Mouse (Mus musculus): ENCODE measurements at regions not wholly inside any gene's neighbourhood (a gene's known extent, or its start where the extent isn't known, plus 50 kb on each side); places are given as distances from the start of the nearest gene placed in this dataset.

- in situ Hi-C loops (cut with MboI; ENCODE audit: low sequenced_read_pairs in 2 of 2, unreplicated experiment in 2 of 2) = no loop called here
These were observed 64.4 kb upstream of the Atp2b1 start for GRCm38 (mm10) chr10:98849851-98850250.

GRCm38 (mm10) chr10:98857395-98857794 lies 56.8 kb upstream of the Atp2b1 start:
- Histone ChIP-seq H3K36me3 (ENCODE audit: control insufficient read depth, insufficient read depth, low read length, poor library complexity, severe bottlenecking) (no peaks in the 10 kb centered on the region), H3K4me3 (ENCODE audit: insufficient read depth in 1 of 2, low read depth in 1 of 2, low read length in 2 of 2, poor library complexity in 1 of 2, severe bottlenecking in 1 of 2) (no peak overlapping the region), H3K4me1 (ENCODE audit: control insufficient read depth in 2 of 2, insufficient read depth in 2 of 2, low read length in 2 of 2, poor library complexity in 1 of 2) (no peaks in the 10 kb centered on the region), H3K27ac (ENCODE audit: insufficient read depth, low read depth, low read length, poor library complexity, severe bottlenecking) (no peak overlapping the region), H3K9ac (ENCODE audit: insufficient read depth, low read depth, low read length, poor library complexity, severe bottlenecking) (no peak overlapping the region), H3K9me3 (ENCODE audit: control insufficient read depth, insufficient read depth, low read depth, low read length) (no peaks in the 10 kb centered on the region)
- TF ChIP-seq ZC3H11A (IDR thresholded peaks at IDR 0.05; ENCODE audit: borderline replicate concordance, low read depth, low read length) = no peak
- TF ChIP-seq HCFC1 (IDR thresholded peaks at IDR 0.05; ENCODE audit: borderline replicate concordance, insufficient read depth, low read length) = no peak
- TF ChIP-seq MAFK (IDR thresholded peaks at IDR 0.05; ENCODE audit: insufficient read depth, low read depth, low read length) = no peak
- TF ChIP-seq CHD2 (IDR thresholded peaks at IDR 0.05; ENCODE audit: low read depth, low read length) = no peak
- no peak for TF ChIP-seq ZNF384 (IDR thresholded peaks at IDR 0.05; ENCODE audit: low read depth, low read length)
- no peak for DNase-seq (ENCODE audit: low read depth, low spot score)
- in situ Hi-C loops (cut with MboI; ENCODE audit: low sequenced_read_pairs in 2 of 2, unreplicated experiment in 2 of 2) = no loop called here

More at GRCm38 (mm10) chr10:98849851-98850250, 64.4 kb upstream of the Atp2b1 start:
- no peak for TF ChIP-seq CHD2 (IDR thresholded peaks at IDR 0.05; ENCODE audit: low read depth, low read length)
- TF ChIP-seq MAFK (IDR thresholded peaks at IDR 0.05; ENCODE audit: insufficient read depth, low read depth, low read length) = no peak
- TF ChIP-seq HCFC1 (IDR thresholded peaks at IDR 0.05; ENCODE audit: borderline replicate concordance, insufficient read depth, low read length) = no peak
- TF ChIP-seq ZNF384 (IDR thresholded peaks at IDR 0.05; ENCODE audit: low read depth, low read length) = no peak
- TF ChIP-seq ZC3H11A (IDR thresholded peaks at IDR 0.05; ENCODE audit: borderline replicate concordance, low read depth, low read length) = no peak
- Histone ChIP-seq H3K9ac (ENCODE audit: insufficient read depth, low read depth, low read length, poor library complexity, severe bottlenecking) (no peak overlapping the region), H3K27ac (ENCODE audit: insufficient read depth, low read depth, low read length, poor library complexity, severe bottlenecking) (no peak overlapping the region), H3K4me3 (ENCODE audit: insufficient read depth in 1 of 2, low read depth in 1 of 2, low read length in 2 of 2, poor library complexity in 1 of 2, severe bottlenecking in 1 of 2) (no peak overlapping the region), H3K36me3 (ENCODE audit: control insufficient read depth, insufficient read depth, low read length, poor library complexity, severe bottlenecking) (no peaks in the 10 kb centered on the region), H3K4me1 (ENCODE audit: control insufficient read depth in 2 of 2, insufficient read depth in 2 of 2, low read length in 2 of 2, poor library complexity in 1 of 2) (no peaks in the 10 kb centered on the region), H3K9me3 (ENCODE audit: control insufficient read depth, insufficient read depth, low read depth, low read length) (no peaks in the 10 kb centered on the region)
- DNase-seq (ENCODE audit: low read depth, low spot score) = no peak

- no peak overlapping the region for H3K4me3 ChIP-seq (ENCODE audit: insufficient read depth in 1 of 2, low read depth in 1 of 2, low read length in 2 of 2, poor library complexity in 1 of 2, severe bottlenecking in 1 of 2)
- TF ChIP-seq HCFC1 (IDR thresholded peaks at IDR 0.05; ENCODE audit: borderline replicate concordance, insufficient read depth, low read length) (no peak), CHD2 (IDR thresholded peaks at IDR 0.05; ENCODE audit: low read depth, low read length) (no peak), MAFK (IDR thresholded peaks at IDR 0.05; ENCODE audit: insufficient read depth, low read depth, low read length) (no peak), ZNF384 (IDR thresholded peaks at IDR 0.05; ENCODE audit: low read depth, low read length) (no peak), ZC3H11A (IDR thresholded peaks at IDR 0.05; ENCODE audit: borderline replicate concordance, low read depth, low read length) (no peak)
- no peaks in the 10 kb centered on the region for H3K9me3 ChIP-seq (ENCODE audit: control insufficient read depth, insufficient read depth, low read depth, low read length)
- no peak for DNase-seq (ENCODE audit: low read depth, low spot score)
- in situ Hi-C loops (cut with MboI; ENCODE audit: low sequenced_read_pairs in 2 of 2, unreplicated experiment in 2 of 2) = no loop called here
- H3K9ac ChIP-seq (ENCODE audit: insufficient read depth, low read depth, low read length, poor library complexity, severe bottlenecking) = no peak overlapping the region
- no peaks in the 10 kb centered on the region for H3K4me1 ChIP-seq (ENCODE audit: control insufficient read depth in 2 of 2, insufficient read depth in 2 of 2, low read length in 2 of 2, poor library complexity in 1 of 2)
- no peaks in the 10 kb centered on the region for H3K36me3 ChIP-seq (ENCODE audit: control insufficient read depth, insufficient read depth, low read length, poor library complexity, severe bottlenecking)
- no peak overlapping the region for H3K27ac ChIP-seq (ENCODE audit: insufficient read depth, low read depth, low read length, poor library complexity, severe bottlenecking)
These were observed 52.7 kb upstream of the Atp2b1 start for GRCm38 (mm10) chr10:98861521-98861920.

GRCm38 (mm10) chr10:98862712-98863111 lies 51.5 kb upstream of the Atp2b1 start:
- DNase-seq (ENCODE audit: low read depth, low spot score) = no peak
- Histone ChIP-seq H3K27ac (ENCODE audit: insufficient read depth, low read depth, low read length, poor library complexity, severe bottlenecking) (no peak overlapping the region), H3K4me3 (ENCODE audit: insufficient read depth in 1 of 2, low read depth in 1 of 2, low read length in 2 of 2, poor library complexity in 1 of 2, severe bottlenecking in 1 of 2) (no peak overlapping the region), H3K9me3 (ENCODE audit: control insufficient read depth, insufficient read depth, low read depth, low read length) (no peaks in the 10 kb centered on the region), H3K4me1 (ENCODE audit: control insufficient read depth in 2 of 2, insufficient read depth in 2 of 2, low read length in 2 of 2, poor library complexity in 1 of 2) (no peaks in the 10 kb centered on the region), H3K9ac (ENCODE audit: insufficient read depth, low read depth, low read length, poor library complexity, severe bottlenecking) (no peak overlapping the region), H3K36me3 (ENCODE audit: control insufficient read depth, insufficient read depth, low read length, poor library complexity, severe bottlenecking) (no peaks in the 10 kb centered on the region)
- no peak for TF ChIP-seq MAFK (IDR thresholded peaks at IDR 0.05; ENCODE audit: insufficient read depth, low read depth, low read length)
- TF ChIP-seq ZC3H11A (IDR thresholded peaks at IDR 0.05; ENCODE audit: borderline replicate concordance, low read depth, low read length) = no peak
- TF ChIP-seq HCFC1 (IDR thresholded peaks at IDR 0.05; ENCODE audit: borderline replicate concordance, insufficient read depth, low read length) = no peak
- in situ Hi-C loops (cut with MboI; ENCODE audit: low sequenced_read_pairs in 2 of 2, unreplicated experiment in 2 of 2) = no loop called here

GRCm38 (mm10) chr10:98864384-98864783 lies 49.8 kb upstream of the Atp2b1 start:
- Histone ChIP-seq H3K4me3 (ENCODE audit: insufficient read depth in 1 of 2, low read depth in 1 of 2, low read length in 2 of 2, poor library complexity in 1 of 2, severe bottlenecking in 1 of 2) (no peak overlapping the region), H3K4me1 (ENCODE audit: control insufficient read depth in 2 of 2, insufficient read depth in 2 of 2, low read length in 2 of 2, poor library complexity in 1 of 2) (no peaks in the 10 kb centered on the region), H3K9me3 (ENCODE audit: control insufficient read depth, insufficient read depth, low read depth, low read length) (no peaks in the 10 kb centered on the region), H3K27ac (ENCODE audit: insufficient read depth, low read depth, low read length, poor library complexity, severe bottlenecking) (no peak overlapping the region), H3K36me3 (ENCODE audit: control insufficient read depth, insufficient read depth, low read length, poor library complexity, severe bottlenecking) (no peaks in the 10 kb centered on the region), H3K9ac (ENCODE audit: insufficient read depth, low read depth, low read length, poor library complexity, severe bottlenecking) (no peak overlapping the region)
- DNase-seq (ENCODE audit: low read depth, low spot score) = no peak
- in situ Hi-C loops (cut with MboI; ENCODE audit: low sequenced_read_pairs in 2 of 2, unreplicated experiment in 2 of 2) = no loop called here
- TF ChIP-seq CHD2 (IDR thresholded peaks at IDR 0.05; ENCODE audit: low read depth, low read length) (no peak), MAFK (IDR thresholded peaks at IDR 0.05; ENCODE audit: insufficient read depth, low read depth, low read length) (no peak), HCFC1 (IDR thresholded peaks at IDR 0.05; ENCODE audit: borderline replicate concordance, insufficient read depth, low read length) (no peak), ZNF384 (IDR thresholded peaks at IDR 0.05; ENCODE audit: low read depth, low read length) (no peak)
